In the genomic region with DNA sequence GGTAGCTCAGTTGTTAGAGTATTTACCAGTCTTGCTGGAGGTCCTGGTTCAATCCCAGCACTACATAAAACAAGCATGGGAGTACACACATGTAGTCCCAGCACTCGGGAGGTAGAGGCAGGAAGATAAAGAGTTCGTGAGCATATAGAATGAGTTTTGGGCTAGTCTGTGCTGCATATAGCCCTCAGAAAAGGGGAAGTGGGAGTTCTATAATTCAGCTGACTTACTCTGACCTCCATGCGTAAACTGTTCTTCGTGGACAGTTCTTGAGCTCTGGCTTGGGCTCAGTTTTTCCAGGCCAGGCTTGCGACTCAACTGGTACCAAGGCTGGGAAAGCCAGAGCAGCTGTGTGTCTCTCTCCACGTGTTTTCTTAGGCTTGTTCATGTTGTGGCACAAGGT, we compare ENCODE assay signal across 30 mouse cellular contexts. TPM values are rescaled to one million over a fixed set of nuclear protein-coding genes. Genes with fewer than 3 reads are reported as not detected.
"Had no signal": no experiment of that assay in that cellular context is flagged by ENCODE, and none has a peak within 500 bp of the region (broad histone marks: within the 10 kb centered on the region; RNA-seq: fewer than 3 reads in every experiment).

No protein-coding gene starts in this region.

- H3K27ac ChIP-seq: kidney, embryonic 15.5 days; limb, embryonic 12.5 days; limb, embryonic 15.5 days; liver, embryonic 14.5 days; macrophage; midbrain, embryonic 12.5 days; neural tube, embryonic 13.5 days; stomach, embryonic 15.5 days had no signal

- ATAC-seq: intestine, embryonic 16.5 days; liver, postnatal 0 days; lung, postnatal 0 days; midbrain, embryonic 16.5 days had no signal

- DNase-seq: kidney, adult 8-10 months; kidney, postnatal 14 days; kidney, postnatal 4 days; left cerebral cortex, postnatal 4 days; liver, postnatal 0 days; lung, embryonic 14.5 days; right cerebral cortex, adult 18-20 months; right cerebral cortex, postnatal 14 days; right cerebral cortex, postnatal 4 days; thymus, adult 2 months; thymus, postnatal 14 days; thymus, postnatal 4 days had no signal

- H3K9me3 ChIP-seq: kidney, embryonic 15.5 days; limb, embryonic 12.5 days; limb, embryonic 15.5 days; midbrain, embryonic 12.5 days; neural tube, embryonic 13.5 days; stomach, embryonic 15.5 days had no signal

- H3K9ac ChIP-seq: kidney, embryonic 15.5 days; limb, embryonic 12.5 days; limb, embryonic 15.5 days; liver, embryonic 14.5 days; liver, postnatal 0 days; lung, embryonic 14.5 days; midbrain, embryonic 12.5 days; neural tube, embryonic 13.5 days; stomach, embryonic 15.5 days had no signal

- H3K36me3 ChIP-seq: kidney, embryonic 15.5 days; limb, embryonic 12.5 days; limb, embryonic 15.5 days; midbrain, embryonic 12.5 days; neural tube, embryonic 13.5 days; stomach, embryonic 15.5 days had no signal

- H3K4me2 ChIP-seq: kidney, embryonic 15.5 days; limb, embryonic 12.5 days; limb, embryonic 15.5 days; liver, embryonic 11.5 days; lung, embryonic 14.5 days; midbrain, embryonic 12.5 days; neural tube, embryonic 13.5 days; stomach, embryonic 15.5 days had no signal

- H3K4me3 ChIP-seq: kidney, embryonic 15.5 days; limb, embryonic 12.5 days; limb, embryonic 15.5 days; midbrain, embryonic 12.5 days; myocyte; neural tube, embryonic 13.5 days; stomach, embryonic 15.5 days had no signal

RNA-seq across cellular contexts. Expression of a gene that starts 2.7 kb away (rescaled TPM):
- polyA plus RNA-seq: liver, postnatal 0 days; macrophage; myocyte had no signal

RNA-seq across cellular contexts. Expression of a gene that starts 22.8 kb away (rescaled TPM):
- polyA plus RNA-seq: kidney, embryonic 15.5 days; liver, postnatal 0 days; midbrain, embryonic 16.5 days; neural tube, embryonic 13.5 days had no signal

RNA-seq across cellular contexts. Expression of a gene that starts 58.6 kb away (rescaled TPM):
- total RNA-seq: layer of hippocampus, adult 18-20 months; layer of hippocampus, postnatal 14 days; left cerebral cortex, adult 8-10 months; left cerebral cortex, postnatal 14 days; left cerebral cortex, postnatal 4 days; monocyte, adult 5-6 weeks had no signal
- polyA plus RNA-seq: intestine, embryonic 16.5 days; kidney, embryonic 15.5 days; limb, embryonic 12.5 days; limb, embryonic 15.5 days; liver, embryonic 11.5 days; liver, embryonic 14.5 days; liver, postnatal 0 days; lung, embryonic 14.5 days; lung, postnatal 0 days; macrophage; midbrain, embryonic 12.5 days; midbrain, embryonic 16.5 days; myocyte; neural tube, embryonic 13.5 days; stomach, embryonic 15.5 days; thymus, adult 2 months had no signal
